Mouse (Mus musculus): Measurements from ENCODE around the gene Coq7.

- TF ChIP-seq CTCF (IDR thresholded peaks at IDR 0.05; ENCODE audit: borderline replicate concordance, control insufficient read depth, extremely low read depth, insufficient read depth, low read length, poor library complexity) (no peak), POLR2A (IDR thresholded peaks at IDR 0.05; ENCODE audit: control insufficient read depth, extremely low read depth, insufficient read depth, low read length, poor library complexity) (no peak)
Measured at GRCm38 (mm10) chr7:118488060-118488664, 45.0 kb downstream of the Coq7 start.
